Mouse (Mus musculus) testis, adult 2 months (tissue): Measurements from ENCODE around the gene Ppp2r5c.

ENCODE experiments used
- CTCF ChIP-seq: fragments of 200-500 bp; IDR thresholded peaks from 2 replicates; pipeline ENCODE4 v1.5.1; 2012; ENCODE audit warnings: low read depth, mild to moderate bottlenecking, inconsistent platforms, low read length, moderate library complexity; ENCODE audit not compliant: control insufficient read depth, insufficient read depth, insufficient replicate concordance
- POLR2A ChIP-seq: fragments of 200-500 bp; IDR thresholded peaks from 2 replicates; pipeline ENCODE4 v1.6.1; 2012; ENCODE audit warnings: low read depth, mild to moderate bottlenecking, inconsistent platforms, low read length, moderate library complexity; ENCODE audit not compliant: control insufficient read depth

DNA sequence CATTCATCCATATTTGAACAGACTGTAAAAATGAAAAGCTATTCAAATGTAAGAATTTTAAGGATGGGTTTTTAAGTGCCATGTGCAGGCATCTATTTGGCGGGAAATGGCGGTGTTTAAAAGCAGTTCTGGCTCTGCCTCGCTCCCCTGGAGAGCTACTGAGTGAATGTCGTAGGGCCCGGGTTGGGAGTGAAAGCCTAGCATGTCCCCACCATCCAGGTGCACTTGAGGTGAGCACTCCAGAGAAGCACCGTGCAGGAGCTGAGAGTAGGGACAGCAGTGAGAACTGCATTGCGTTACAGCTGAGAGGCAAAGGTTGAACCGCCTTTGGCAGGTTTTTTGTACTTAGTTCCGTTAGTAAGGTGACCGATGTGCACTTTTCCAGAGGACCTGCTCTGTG, 92.4 kb downstream of the Ppp2r5c start:
- TF ChIP-seq CTCF (no peak), POLR2A (no peak)
